Mouse (Mus musculus) fibroblast of lung, adult 2 months (primary cell): ENCODE results near the gene A530084C06Rik.
A peak's percentile ranks its signal among the peaks of the same experiment; 100 is the strongest.

Experiments
- DNase-seq: peaks from one replicate; pipeline ENCODE4 v3.0.0-alpha.2; 2011; ENCODE audit warnings: low read depth

The A530084C06Rik gene

DNA sequence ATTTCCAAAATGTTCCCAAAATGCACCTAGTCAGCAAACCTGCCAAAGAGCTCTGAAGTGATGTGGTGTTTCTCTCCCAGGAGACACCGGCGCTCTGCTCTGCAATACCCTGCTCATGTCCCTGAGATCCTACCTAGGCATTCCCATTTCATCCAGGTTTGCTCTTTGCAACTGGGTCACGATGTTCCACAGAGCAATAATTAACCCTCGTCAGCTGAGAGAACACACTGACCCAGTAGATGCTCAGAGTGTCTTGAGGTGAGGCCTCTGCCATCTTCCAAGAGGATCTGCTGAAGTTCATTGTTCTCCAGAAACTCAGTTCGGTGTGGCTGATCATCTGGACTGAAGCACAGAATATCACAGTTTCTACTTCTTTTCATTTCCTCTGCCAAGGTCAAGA is 16.1 kb downstream of the A530084C06Rik start:
- DNase-seq = no peak

DNA sequence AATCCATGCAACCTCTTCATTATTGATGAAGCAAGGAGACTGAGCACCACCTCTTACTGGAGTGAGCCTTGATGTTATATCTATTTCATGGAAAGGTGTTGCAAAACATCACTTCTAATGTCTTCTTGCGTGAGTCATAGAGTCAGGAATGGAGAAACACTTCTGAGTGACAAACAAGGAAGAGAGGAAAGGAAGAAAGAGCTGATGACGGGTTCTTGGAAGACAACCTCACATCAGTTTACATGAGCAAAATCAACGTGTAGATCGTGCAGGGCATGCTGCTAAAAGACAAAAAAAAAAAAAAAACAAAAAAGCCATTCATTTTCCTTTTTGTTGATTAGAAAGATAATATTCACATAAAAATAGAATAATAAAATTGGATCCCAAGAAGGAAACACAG is 24.4 kb downstream of the A530084C06Rik start:
- DNase-seq = no peak

DNA sequence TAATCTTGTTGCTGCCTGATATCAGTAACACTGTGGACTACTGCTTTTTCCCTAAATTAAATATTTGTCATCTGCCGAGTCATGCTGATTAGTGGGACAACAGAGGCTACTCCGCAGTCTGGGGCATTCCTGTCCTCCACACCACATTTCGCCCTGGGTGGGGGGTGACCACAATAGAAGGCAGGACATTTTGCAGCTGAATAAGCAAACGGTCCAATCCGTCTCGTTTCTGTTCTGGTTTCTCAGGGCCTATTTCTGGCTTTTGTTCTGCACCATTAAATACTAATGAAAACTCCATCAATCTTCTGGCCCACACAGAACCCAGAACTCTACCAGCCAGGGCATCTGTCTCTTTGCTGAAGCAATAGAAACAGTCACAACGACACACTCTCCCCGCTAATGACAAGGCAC is 27.5 kb downstream of the A530084C06Rik start:
- DNase-seq = no peak

DNA sequence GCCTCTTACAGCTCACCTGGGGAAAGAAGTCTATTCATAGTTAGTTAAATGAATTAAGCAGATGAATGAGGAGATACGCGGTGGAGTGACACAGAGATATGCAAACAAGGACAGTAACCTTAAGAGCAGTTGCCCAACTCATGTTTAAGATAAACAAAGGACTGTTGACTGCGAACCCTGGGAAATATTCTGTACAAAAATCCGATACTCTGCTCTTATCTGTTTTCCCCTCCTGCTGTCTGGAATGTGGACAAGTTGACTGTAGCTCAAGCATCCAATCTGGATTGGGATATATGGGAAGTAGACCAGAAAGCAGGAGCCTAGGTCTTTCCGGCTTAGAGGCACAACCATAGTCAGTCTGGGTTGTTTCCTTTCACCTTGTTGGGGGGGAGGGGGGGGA is 27.9 kb downstream of the A530084C06Rik start:
- DNase-seq = no peak

DNA sequence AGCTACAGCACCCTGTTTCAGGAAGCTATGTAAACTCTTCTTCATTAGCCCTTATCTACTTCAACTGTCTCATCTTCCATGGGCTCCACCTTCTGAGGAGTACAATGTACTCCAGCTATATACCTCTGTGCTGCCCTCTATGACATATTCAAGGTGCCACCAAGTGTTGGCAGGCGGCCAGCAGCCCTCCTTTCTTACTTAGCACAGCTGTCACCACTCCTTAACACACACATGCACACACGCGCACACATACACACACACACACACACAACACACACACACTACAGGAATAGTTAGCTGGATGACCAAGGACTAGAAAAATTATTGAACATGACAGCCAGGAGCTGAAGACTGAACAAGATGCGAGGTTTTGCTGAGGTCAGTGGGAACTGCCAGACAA is 34.2 kb downstream of the A530084C06Rik start:
- DNase-seq = no peak

DNA sequence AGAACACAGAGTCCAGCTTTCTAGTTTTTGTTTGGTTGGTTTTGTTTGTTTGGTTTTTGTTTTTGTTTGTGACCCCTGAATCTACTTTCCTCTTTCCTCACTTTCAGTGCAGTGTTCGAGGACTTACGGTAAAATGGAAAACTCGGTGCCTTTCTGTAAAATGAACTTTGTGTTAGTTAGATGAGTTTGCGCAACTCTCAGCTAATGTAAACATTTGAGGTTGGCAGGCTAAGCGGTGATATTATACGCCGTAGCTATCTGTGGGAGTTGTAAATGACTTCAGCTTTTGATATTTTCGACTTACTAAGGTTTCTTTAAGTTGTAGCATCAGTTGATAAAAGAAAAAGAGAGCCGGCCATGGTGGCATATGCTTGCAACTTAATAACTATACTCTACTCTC is 40.2 kb downstream of the A530084C06Rik start:
- DNase-seq = no peak

DNA sequence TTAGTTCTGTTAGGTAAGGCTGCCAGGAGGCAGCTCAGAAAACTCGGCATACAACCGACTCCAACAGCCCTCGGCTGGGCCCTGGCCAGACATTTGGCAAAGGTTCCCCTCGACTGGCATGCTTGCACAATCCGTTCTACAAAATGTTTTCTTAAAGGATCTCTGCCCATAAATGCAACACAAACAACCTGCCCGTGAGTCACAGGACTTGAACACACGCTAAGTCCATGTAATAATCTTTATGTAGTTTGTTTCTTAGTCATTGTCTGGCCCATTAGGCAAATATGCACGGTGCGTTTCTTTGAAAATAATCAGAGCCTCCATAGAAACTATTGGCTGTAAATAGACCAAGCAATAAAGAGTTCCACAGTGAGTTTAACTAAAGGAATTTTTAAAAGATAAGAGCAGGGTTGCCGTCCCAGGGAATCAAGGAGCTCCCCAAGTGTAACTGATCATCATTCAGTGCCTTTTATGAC is 40.7 kb downstream of the A530084C06Rik start:
- DNase-seq = peak; percentile 93

DNA sequence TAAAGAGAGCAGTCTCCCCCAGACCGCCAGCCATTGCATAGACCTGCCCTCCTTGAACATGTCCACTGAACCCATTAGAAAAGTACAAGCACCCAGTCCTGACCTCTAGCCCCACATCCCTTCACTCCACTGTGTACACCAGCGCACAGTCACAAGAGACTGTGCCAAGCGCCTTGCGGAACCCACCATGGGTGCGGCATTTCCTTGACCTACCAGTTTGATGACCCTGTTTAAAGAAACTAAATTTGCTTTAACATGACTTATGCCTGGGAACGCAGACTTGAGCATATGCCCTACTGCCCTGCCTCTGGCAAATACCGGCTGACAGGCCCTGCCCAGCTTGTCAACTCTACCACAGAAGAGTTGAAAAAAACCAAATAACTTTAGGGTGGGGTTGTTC is 43.9 kb downstream of the A530084C06Rik start:
- no peak for DNase-seq

DNA sequence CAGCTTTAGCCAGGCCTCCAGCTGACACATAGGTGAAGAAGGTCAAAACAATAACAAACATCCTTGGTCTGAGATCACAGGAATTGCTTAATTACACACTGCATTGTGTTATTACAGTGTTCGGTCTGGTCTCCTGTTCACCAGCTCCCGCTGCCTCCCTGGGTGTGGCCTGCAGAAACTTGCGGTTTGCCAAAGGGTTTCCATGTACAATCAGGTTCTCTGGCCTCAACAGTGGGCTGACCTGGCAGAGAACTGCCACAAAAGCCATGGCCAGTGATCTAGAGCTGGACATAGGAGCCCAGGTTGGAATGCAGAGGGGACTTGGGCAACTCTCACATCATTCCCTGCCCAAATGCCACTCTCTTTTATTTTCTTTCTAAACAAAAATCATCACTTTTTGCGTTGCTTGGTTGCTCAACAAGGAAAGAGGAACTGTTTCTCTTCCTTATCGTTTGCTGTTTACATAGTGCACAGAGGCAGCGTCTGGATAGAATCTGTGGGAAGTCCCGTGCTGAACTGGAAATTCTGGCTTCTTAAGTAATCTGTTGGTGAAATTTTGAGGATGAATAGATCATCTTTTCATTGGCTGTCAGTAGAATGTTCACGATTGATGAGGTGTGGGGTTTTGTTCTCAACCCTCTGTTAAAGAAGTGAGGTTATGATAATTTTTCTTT is 52.5 kb downstream of the A530084C06Rik start:
- DNase-seq = no peak
